Mouse (Mus musculus): ENCODE measurements around the gene Gm13693.
"Not testable (repeated sequence)": the region's sequence is repeated elsewhere in the genome, so short reads cannot be mapped to it uniquely, and the experiment has no call there.

The Gm13693 gene

GRCm38 (mm10) chr2:83961203-83961602 is at the start of gene Gm13693:
Gm13693 (plus strand) TSS chr2:83961503.
- DNase-seq, result not testable (repeated sequence)

GRCm38 (mm10) chr2:83929478-83930088 is 31.7 kb upstream of the Gm13693 start:
- no peak for DNase-seq

GRCm38 (mm10) chr2:83940931-83941361 is 20.4 kb upstream of the Gm13693 start, which contains the start of gene Zswim2:
Zswim2 (minus strand) TSS chr2:83941228.
- no peak for DNase-seq

GRCm38 (mm10) chr2:83941378-83941777 is 19.9 kb upstream of the Gm13693 start:
- no peak for DNase-seq

GRCm38 (mm10) chr2:83941792-83942191 is 19.5 kb upstream of the Gm13693 start:
- DNase-seq, result no peak

GRCm38 (mm10) chr2:83955393-83955792 is 5.9 kb upstream of the Gm13693 start, which contains the start of gene Gm13698:
Gm13698 (plus strand) TSS chr2:83955693.
- not testable (repeated sequence) for DNase-seq

GRCm38 (mm10) chr2:83967013-83967412 is 5.7 kb downstream of the Gm13693 start, which contains the start of gene Gm13695:
Gm13695 (plus strand) TSS chr2:83967313.
- not testable (repeated sequence) for DNase-seq

- DNase-seq, result not testable (repeated sequence)
Observed at GRCm38 (mm10) chr2:83972823-83973222, 11.5 kb downstream of the Gm13693 start, which contains the start of gene Gm13696. Gm13696 (plus strand) TSS chr2:83973123.

- DNase-seq, result not testable (repeated sequence)
Observed at GRCm38 (mm10) chr2:83978633-83979032, 17.3 kb downstream of the Gm13693 start, which contains the start of gene Gm13694. Gm13694 (plus strand) TSS chr2:83978933.

GRCm38 (mm10) chr2:83984443-83984842 is 23.1 kb downstream of the Gm13693 start, which contains the start of gene Gm13697:
Gm13697 (plus strand) TSS chr2:83984743.
- not testable (repeated sequence) for DNase-seq

GRCm38 (mm10) chr2:83990253-83990652 is 28.9 kb downstream of the Gm13693 start, which contains the start of gene Gm13691:
Gm13691 (plus strand) TSS chr2:83990553.
- DNase-seq, result not testable (repeated sequence)

GRCm38 (mm10) chr2:83993639-83994255 is 32.4 kb downstream of the Gm13693 start:
- not testable (repeated sequence) for DNase-seq

GRCm38 (mm10) chr2:83994526-83994925 is 33.2 kb downstream of the Gm13693 start:
- not testable (repeated sequence) for DNase-seq

GRCm38 (mm10) chr2:84008913-84009312 is 47.6 kb downstream of the Gm13693 start:
- no peak for DNase-seq

GRCm38 (mm10) chr2:84009818-84010217 is 48.5 kb downstream of the Gm13693 start:
- no peak for DNase-seq

All from lung, postnatal 14 days (tissue).